In the genomic region with DNA sequence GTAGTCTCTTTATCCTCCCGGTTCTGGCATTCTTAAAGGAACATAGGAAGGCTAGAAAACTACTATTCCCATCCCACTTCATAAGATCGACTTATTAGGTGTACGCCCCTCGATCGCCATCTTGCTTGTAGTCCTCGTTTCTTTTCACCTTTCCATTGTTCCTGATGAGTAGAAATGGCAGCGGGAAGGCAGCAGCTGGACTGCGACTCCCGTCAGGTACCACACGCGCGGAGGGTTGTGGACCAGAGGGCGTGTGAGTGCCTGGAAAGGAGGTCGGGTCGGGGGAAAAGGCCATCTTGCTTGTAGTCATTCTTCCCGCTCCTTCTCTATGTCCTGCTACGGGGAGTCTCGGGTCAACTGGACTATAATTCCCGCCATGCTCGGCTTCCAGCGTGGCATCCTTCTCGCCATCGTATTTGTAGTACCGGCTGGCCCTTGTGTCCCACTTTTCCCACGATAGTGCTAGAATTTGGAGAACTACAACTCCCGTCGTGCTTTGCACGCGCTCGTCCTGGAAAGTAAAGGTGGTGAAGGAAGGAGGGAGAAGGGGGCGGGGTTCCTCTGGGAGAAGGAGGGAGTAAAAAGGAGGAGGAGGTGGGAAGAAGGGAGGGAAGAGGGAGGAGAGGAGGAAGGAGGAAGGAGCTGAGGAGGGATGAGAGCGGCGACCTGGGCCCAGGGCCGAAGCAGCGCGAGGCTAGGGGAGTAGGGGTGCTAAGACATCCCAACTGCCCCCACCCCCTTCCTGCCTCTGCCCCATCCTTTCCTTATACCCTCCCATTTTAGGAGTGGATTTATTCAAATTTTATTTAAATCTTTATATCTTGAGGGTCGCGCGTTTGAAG, we compare ENCODE assay signal across 8 mouse cellular contexts. TPM values are rescaled to one million over a fixed set of nuclear protein-coding genes. Genes with fewer than 3 reads are reported as not detected.
DNase-seq lines count a peak whose midpoint lies in the region; ATAC-seq and TF ChIP-seq lines count a peak whose summit lies in the region.

No protein-coding gene starts in this region.

- no peaks in the 10 kb centered on the region for H3K4me1 ChIP-seq in hindbrain, postnatal 0 days (ENCODE audit: insufficient read depth, low read length)

- ATAC-seq in common myeloid progenitor, adult 5-6 weeks (replicated peaks; ENCODE audit: low read depth, poor library complexity, severe bottlenecking): peak; percentile 67
- ATAC-seq in hindbrain, postnatal 0 days: peak; percentile 91
- ATAC-seq in megakaryocyte, adult 5-6 weeks (ENCODE audit: poor library complexity, severe bottlenecking): peak; percentile 81

- WGBS in hindbrain, postnatal 0 days: under 1% methylated on average over 39 of the region's 39 CpGs

- H3K4me3 ChIP-seq in gastrocnemius, adult 2 months: peak overlapping the region; percentile 80
- H3K4me3 ChIP-seq in hindbrain, postnatal 0 days (ENCODE audit: low read length): peak overlapping the region; percentile 70
- peak overlapping the region; percentile 77 for H3K4me3 ChIP-seq in left cerebral cortex, adult 2 months

- H3K9ac ChIP-seq in hindbrain, postnatal 0 days (replicated peaks; ENCODE audit: low read length): peak overlapping the region; percentile 73

- TF ChIP-seq CTCF in gastrocnemius, adult 2 months (IDR thresholded peaks at IDR 0.05): no peak
- no peak for TF ChIP-seq CTCF in hindbrain, postnatal 0 days (IDR thresholded peaks at IDR 0.05; ENCODE audit: low read depth)
- TF ChIP-seq CTCF in left cerebral cortex, adult 2 months (IDR thresholded peaks at IDR 0.05): no peak

- peaks cover 20% of the 10 kb centered on the region for H3K36me3 ChIP-seq in hindbrain, postnatal 0 days (ENCODE audit: insufficient read depth, low read length)

- H3K27ac ChIP-seq in gastrocnemius, adult 2 months: peak overlapping the region; percentile 89
- peak overlapping the region; percentile 87 for H3K27ac ChIP-seq in hindbrain, postnatal 0 days
- peak overlapping the region; percentile 93 for H3K27ac ChIP-seq in left cerebral cortex, adult 2 months

- peak overlapping the region; percentile 87 for H3K4me2 ChIP-seq in hindbrain, postnatal 0 days (ENCODE audit: low read depth, low read length)

- H3K27me3 ChIP-seq in hindbrain, postnatal 0 days (ENCODE audit: insufficient read depth, low read length): no peaks in the 10 kb centered on the region

- no peaks in the 10 kb centered on the region for H3K9me3 ChIP-seq in hindbrain, postnatal 0 days (ENCODE audit: low read length)

- intact Hi-C loops in gastrocnemius, adult 2 months (cut with DNase I): no loop called here
- intact Hi-C loops in left cerebral cortex, adult 2 months (cut with DNase I): loop anchor here (1.0 to 5.0 kb wide), 3 partner anchors 71 to 1244 kb away; partner anchors contain the start of genes Atxn2l and Srcap

- peak; percentile 98 for DNase-seq in ZHBTc4 (ENCODE audit: low read depth, low spot score)
- peak; percentile 95 for DNase-seq in gastrocnemius, adult 2 months
- peak; percentile 99 for DNase-seq in hindbrain, postnatal 0 days (ENCODE audit: low spot score)
- DNase-seq in left cerebral cortex, adult 2 months (ENCODE audit: extremely low spot score in 1 of 2, low spot score in 2 of 2): peak; percentile 91 to 97
- peak; percentile 99 for DNase-seq in right cerebral cortex, postnatal 10 days (ENCODE audit: low spot score in 2 of 2)
- peak; percentile 82 for DNase-seq in urinary bladder, postnatal 25 days (ENCODE audit: low spot score)

RNA-seq across cellular contexts. Expression of gene Fbxl19, which starts 1.5 kb away (rescaled TPM):
- total RNA-seq in common myeloid progenitor, adult 5-6 weeks (2017): 14.6 and 21.4 TPM in 2 replicates
- 1 to 10 TPM; 1.2 to 2.0 TPM for total RNA-seq in gastrocnemius, adult 2 months (2021)
- 191 and 192 TPM in 2 replicates for total RNA-seq in hindbrain, postnatal 0 days (2014; rRNA removed)
- polyA plus RNA-seq in hindbrain, postnatal 0 days (2015; fragmentation: Nextera tagmentation; extraction: Ambion mirVana): 6.8 and 7.0 TPM in 2 replicates
- 10 to 100 TPM; 72.4 to 81.5 TPM for total RNA-seq in left cerebral cortex, adult 2 months (2021)
- 2.1 TPM in 2 replicates for total RNA-seq in megakaryocyte, adult 5-6 weeks (2015)
- total RNA-seq in megakaryocyte, adult 5-6 weeks (2017): 5.8 and 6.2 TPM in 2 replicates

RNA-seq across cellular contexts. Expression of gene Ctf2, which starts 13.9 kb away (rescaled TPM):
- not detected in 2 replicates for total RNA-seq in common myeloid progenitor, adult 5-6 weeks (2017)
- not detected for total RNA-seq in gastrocnemius, adult 2 months (2021)
- total RNA-seq in hindbrain, postnatal 0 days (2014; rRNA removed): not detected in 2 replicates
- polyA plus RNA-seq in hindbrain, postnatal 0 days (2015; fragmentation: Nextera tagmentation; extraction: Ambion mirVana): 0.13 TPM in 1 of 2 replicates, not detected in the other
- not detected for total RNA-seq in left cerebral cortex, adult 2 months (2021)
- total RNA-seq in megakaryocyte, adult 5-6 weeks (2015): not detected in 2 replicates
- total RNA-seq in megakaryocyte, adult 5-6 weeks (2017): not detected in 2 replicates

RNA-seq across cellular contexts. Expression of gene Orai3, which starts 23.7 kb away (rescaled TPM):
- 24.5 and 40.6 TPM in 2 replicates for total RNA-seq in common myeloid progenitor, adult 5-6 weeks (2017)
- 10 to 100 TPM; 10.1 to 11.7 TPM for total RNA-seq in gastrocnemius, adult 2 months (2021)
- total RNA-seq in hindbrain, postnatal 0 days (2014; rRNA removed): 20.0 and 35.8 TPM in 2 replicates
- polyA plus RNA-seq in hindbrain, postnatal 0 days (2015; fragmentation: Nextera tagmentation; extraction: Ambion mirVana): 10.8 and 11.3 TPM in 2 replicates
- 10 to 100 TPM; 19.8 to 21.8 TPM for total RNA-seq in left cerebral cortex, adult 2 months (2021)
- 30.9 and 33.7 TPM in 2 replicates for total RNA-seq in megakaryocyte, adult 5-6 weeks (2015)
- 29.5 and 32.7 TPM in 2 replicates for total RNA-seq in megakaryocyte, adult 5-6 weeks (2017)

RNA-seq across cellular contexts. Expression of gene Setd1a, which starts 30.6 kb away (rescaled TPM):
- total RNA-seq in common myeloid progenitor, adult 5-6 weeks (2017): 15.1 and 16.6 TPM in 2 replicates
- total RNA-seq in gastrocnemius, adult 2 months (2021): 10 to 100 TPM; 15.3 to 20.8 TPM
- 17.8 and 18.2 TPM in 2 replicates for total RNA-seq in hindbrain, postnatal 0 days (2014; rRNA removed)
- polyA plus RNA-seq in hindbrain, postnatal 0 days (2015; fragmentation: Nextera tagmentation; extraction: Ambion mirVana): 10.5 and 16.0 TPM in 2 replicates
- total RNA-seq in left cerebral cortex, adult 2 months (2021): 10 to 100 TPM; 48.8 to 55.2 TPM
- total RNA-seq in megakaryocyte, adult 5-6 weeks (2015): 35.2 and 43.3 TPM in 2 replicates
- 7.7 and 9.8 TPM in 2 replicates for total RNA-seq in megakaryocyte, adult 5-6 weeks (2017)

RNA-seq across cellular contexts. Expression of gene Ctf1, which starts 33.3 kb away (rescaled TPM):
- total RNA-seq in common myeloid progenitor, adult 5-6 weeks (2017): 0.14 TPM in 1 of 2 replicates, not detected in the other
- total RNA-seq in gastrocnemius, adult 2 months (2021): 10 to 100 TPM; 16.8 to 18.1 TPM
- 9.0 and 10.7 TPM in 2 replicates for total RNA-seq in hindbrain, postnatal 0 days (2014; rRNA removed)
- 3.8 and 4.0 TPM in 2 replicates for polyA plus RNA-seq in hindbrain, postnatal 0 days (2015; fragmentation: Nextera tagmentation; extraction: Ambion mirVana)
- total RNA-seq in left cerebral cortex, adult 2 months (2021): 1 to 10 TPM; 2.8 to 3.8 TPM
- total RNA-seq in megakaryocyte, adult 5-6 weeks (2015): 0.16 TPM in 1 of 2 replicates, not detected in the other
- total RNA-seq in megakaryocyte, adult 5-6 weeks (2017): 0.29 TPM in 1 of 2 replicates, not detected in the other

Comparison
In these comparisons a context has a peak if more than half of its experiments do, and no peak if none do; other contexts are left out.
1. Peak in every context shown above with its lines: DNase-seq, ATAC-seq, H3K4me3 ChIP-seq and H3K27ac ChIP-seq.